Mouse (Mus musculus) olfactory bulb, adult 2 months (tissue): Measurements from ENCODE around the gene Jrkl.

Experiments used
- CTCF ChIP-seq: fragments of 200-500 bp; IDR thresholded peaks from 2 replicates; pipeline ENCODE4 v1.5.1; 2012; ENCODE audit warnings: low read depth, mild to moderate bottlenecking, low read length, moderate library complexity; ENCODE audit not compliant: insufficient read depth
- POLR2A ChIP-seq: fragments of 200-500 bp; IDR thresholded peaks from 2 replicates; pipeline ENCODE4 v1.6.1; 2012; ENCODE audit warnings: mild to moderate bottlenecking, low read depth, low read length, moderate library complexity; ENCODE audit not compliant: insufficient read depth

DNA sequence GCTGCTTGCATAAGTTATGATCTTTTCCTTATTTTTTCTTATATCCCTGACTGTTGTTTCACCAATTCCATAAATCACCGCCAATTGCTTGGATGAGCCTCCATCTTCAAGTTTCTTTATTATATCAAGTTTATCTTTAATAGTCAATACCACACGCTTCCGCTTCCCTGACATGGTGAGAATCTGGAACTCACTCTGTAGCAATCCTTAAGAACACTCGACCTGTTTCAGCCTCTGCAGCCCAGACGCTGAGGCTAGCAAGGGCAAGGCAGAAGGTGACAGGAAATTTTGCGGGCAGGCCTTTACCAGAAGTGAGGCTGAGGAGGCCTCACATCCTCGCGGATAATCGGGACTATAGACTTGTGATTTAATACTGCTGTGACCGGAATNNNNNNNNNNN is at the start of gene Jrkl:
- TF ChIP-seq CTCF = no peak
- no peak for TF ChIP-seq POLR2A
